Mouse (Mus musculus) embryonic facial prominence, embryonic 13.5 days (tissue): ENCODE results near the gene Orc3. TPM values are rescaled to one million over a fixed set of nuclear protein-coding genes. Genes with fewer than 3 reads are reported as not detected.

Experiments used
- ATAC-seq: fragments of 200-750 bp; cut with Nextera tagmentation; 2 replicates; pipeline ENCODE4 v1.8.0; 2017; ENCODE audit warnings: low read depth; ENCODE audit not compliant: insufficient number of reproducible peaks, insufficient read depth, low FRiP score, low TSS enrichment
- H3K27ac ChIP-seq: fragments of 300-500 bp; sonication (generic); 2 replicates; pipeline ENCODE4 v1.5.1; 2015; ENCODE audit warnings: moderate library complexity, mild to moderate bottlenecking, inconsistent platforms
- H3K27me3 ChIP-seq: fragments of 300-500 bp; sonication (generic); 2 replicates; pipeline ENCODE4 v1.6.1; 2015; ENCODE audit warnings: mild to moderate bottlenecking, inconsistent platforms
- H3K36me3 ChIP-seq: fragments of 300-500 bp; sonication (generic); 2 replicates; pipeline ENCODE4 v1.6.1; 2015; ENCODE audit warnings: mild to moderate bottlenecking, inconsistent platforms
- H3K4me1 ChIP-seq: fragments of 300-500 bp; sonication (generic); 2 replicates; pipeline ENCODE4 v1.6.1; 2015; ENCODE audit warnings: inconsistent platforms
- H3K4me2 ChIP-seq: fragments of 300-500 bp; sonication (generic); 2 replicates; pipeline ENCODE4 v1.6.1; 2015; ENCODE audit warnings: moderate library complexity, mild to moderate bottlenecking, inconsistent platforms
- H3K4me3 ChIP-seq: fragments of 300-500 bp; sonication (generic); 2 replicates; pipeline ENCODE4 v1.5.1; 2015; ENCODE audit warnings: mild to moderate bottlenecking, inconsistent platforms
- H3K9ac ChIP-seq: fragments of 300-500 bp; sonication (generic); 2 replicates; pipeline ENCODE4 v1.6.1; 2015; ENCODE audit warnings: mild to moderate bottlenecking, inconsistent platforms
- H3K9me3 ChIP-seq: fragments of 300-500 bp; sonication (generic); 2 replicates; pipeline ENCODE4 v1.6.1; 2016; ENCODE audit warnings: inconsistent platforms
- WGBS: fragments of 180-500 bp; shearing (Covaris S2); methylation state at CpG from one replicate; pipeline ENCODE4 v1.1.7; 2015; ENCODE audit warnings: mixed read lengths; 5-methylcytosine and 5-hydroxymethylcytosine counted together
- polyA plus RNA-seq: library from polyadenylated mRNA; unstranded; fragments of >200 nt; fragmentation: Nextera tagmentation; extraction: Ambion mirVana; gene quantifications from 2 replicates; pipeline ENCODE4 v1.2.1, GENCODE M21; 2015

Orc3 gene
- polyA plus RNA-seq, 1 experiment from 2014 or later = 91.3 TPM

- WGBS = 95% methylated on average over 7 of the region's 7 CpGs
- no peaks in the 10 kb centered on the region for H3K9me3 ChIP-seq
- no peak overlapping the region for H3K9ac ChIP-seq
- no peaks in the 10 kb centered on the region for H3K27me3 ChIP-seq
- H3K4me1 ChIP-seq = no peaks in the 10 kb centered on the region
- ATAC-seq = no peak
- no peak overlapping the region for H3K4me2 ChIP-seq
- H3K27ac ChIP-seq = no peak overlapping the region
- H3K36me3 ChIP-seq = peaks cover 44% of the 10 kb centered on the region
- H3K4me3 ChIP-seq = no peak overlapping the region
Observed at GRCm38 (mm10) chr4:34634129-34634528, 19.4 kb upstream of the Orc3 start.

GRCm38 (mm10) chr4:34629956-34630355, 15.2 kb upstream of the Orc3 start:
- 89% methylated on average over 1 of the region's 1 CpGs for WGBS
- no peak for ATAC-seq

GRCm38 (mm10) chr4:34626401-34626800, 11.7 kb upstream of the Orc3 start:
- no peak for ATAC-seq
- no peak overlapping the region for H3K9ac ChIP-seq
- H3K4me3 ChIP-seq = no peak overlapping the region
- H3K27ac ChIP-seq = no peak overlapping the region
- H3K27me3 ChIP-seq = no peaks in the 10 kb centered on the region
- H3K4me1 ChIP-seq = no peaks in the 10 kb centered on the region
- no peaks in the 10 kb centered on the region for H3K9me3 ChIP-seq
- H3K4me2 ChIP-seq = no peak overlapping the region
- WGBS = 95% methylated on average over 6 of the region's 6 CpGs
- peaks cover 46% of the 10 kb centered on the region for H3K36me3 ChIP-seq

More at GRCm38 (mm10) chr4:34629956-34630355, 15.2 kb upstream of the Orc3 start:
- no peaks in the 10 kb centered on the region for H3K4me1 ChIP-seq
- H3K9me3 ChIP-seq = no peaks in the 10 kb centered on the region
- H3K27me3 ChIP-seq = no peaks in the 10 kb centered on the region
- no peak overlapping the region for H3K27ac ChIP-seq
- no peak overlapping the region for H3K9ac ChIP-seq
- H3K4me2 ChIP-seq = no peak overlapping the region
- H3K4me3 ChIP-seq = no peak overlapping the region
- peaks cover 56% of the 10 kb centered on the region for H3K36me3 ChIP-seq

GRCm38 (mm10) chr4:34625556-34625955, 10.8 kb upstream of the Orc3 start:
- Histone ChIP-seq H3K4me3 (no peak overlapping the region), H3K36me3 (peaks cover 39% of the 10 kb centered on the region), H3K4me2 (no peak overlapping the region), H3K4me1 (no peaks in the 10 kb centered on the region), H3K27ac (no peak overlapping the region), H3K9me3 (no peaks in the 10 kb centered on the region), H3K9ac (no peak overlapping the region), H3K27me3 (no peaks in the 10 kb centered on the region)
- no peak for ATAC-seq
- WGBS = 85% methylated on average over 4 of the region's 4 CpGs

- Histone ChIP-seq H3K27me3 (no peaks in the 10 kb centered on the region), H3K4me1 (peaks cover 23% of the 10 kb centered on the region), H3K9ac (peak overlapping the region; percentile 89; the same call in 1 of the 2 replicates), H3K4me2 (peak overlapping the region; percentile 72), H3K9me3 (no peaks in the 10 kb centered on the region), H3K27ac (no peak overlapping the region), H3K36me3 (0 out of 2 replicates have a peak, but pooled peaks cover 4% of the 10 kb centered on the region), H3K4me3 (peak overlapping the region; percentile 84)
- 70% methylated on average over 8 of the region's 8 CpGs for whole genome bisulfite sequencing
- ATAC-seq = no peak
Observed at GRCm38 (mm10) chr4:34616146-34616545, 1.4 kb upstream of the Orc3 start.

- ATAC-seq = no peak
- H3K4me3 ChIP-seq = peak overlapping the region; percentile 84
- H3K9ac ChIP-seq = peak overlapping the region; percentile 89
- H3K9me3 ChIP-seq = no peaks in the 10 kb centered on the region
- no peaks in the 10 kb centered on the region for H3K27me3 ChIP-seq
- WGBS = 2% methylated on average over 13 of the region's 13 CpGs
- H3K36me3 ChIP-seq = 0 out of 2 replicates have a peak, but pooled peaks cover 4% of the 10 kb centered on the region
- peak overlapping the region; percentile 72 for H3K4me2 ChIP-seq
- peaks cover 23% of the 10 kb centered on the region for H3K4me1 ChIP-seq
- peak overlapping the region; percentile 94; the same call in 1 of the 2 replicates for H3K27ac ChIP-seq
Observed at GRCm38 (mm10) chr4:34615303-34615702, 559 bp upstream of the Orc3 start.

- Histone ChIP-seq H3K27ac (peak overlapping the region; percentile 94; the same call in 1 of the 2 replicates), H3K4me1 (peaks cover 23% of the 10 kb centered on the region), H3K27me3 (no peaks in the 10 kb centered on the region), H3K4me2 (peak overlapping the region; percentile 72), H3K36me3 (peaks cover 12% of the 10 kb centered on the region), H3K9ac (peak overlapping the region; percentile 89), H3K9me3 (no peaks in the 10 kb centered on the region), H3K4me3 (peak overlapping the region; percentile 84)
- WGBS = 61% methylated on average over 6 of the region's 6 CpGs
- no peak for ATAC-seq
Observed at GRCm38 (mm10) chr4:34613571-34614145, 1.1 kb downstream of the Orc3 start.

- no peak overlapping the region for H3K9ac ChIP-seq
- no peaks in the 10 kb centered on the region for H3K27me3 ChIP-seq
- H3K4me2 ChIP-seq = no peak overlapping the region
- no peak overlapping the region for H3K27ac ChIP-seq
- ATAC-seq = no peak
- H3K4me3 ChIP-seq = no peak overlapping the region
- peaks cover 53% of the 10 kb centered on the region for H3K36me3 ChIP-seq
- no peaks in the 10 kb centered on the region for H3K4me1 ChIP-seq
- H3K9me3 ChIP-seq = no peaks in the 10 kb centered on the region
- whole genome bisulfite sequencing = 94% methylated on average over 10 of the region's 10 CpGs
Observed at GRCm38 (mm10) chr4:34606658-34607057, 8.1 kb downstream of the Orc3 start.

GRCm38 (mm10) chr4:34603123-34603522, 11.6 kb downstream of the Orc3 start:
- Histone ChIP-seq H3K36me3 (peaks cover 66% of the 10 kb centered on the region), H3K9me3 (no peaks in the 10 kb centered on the region), H3K4me3 (no peak overlapping the region), H3K27ac (no peak overlapping the region), H3K4me1 (no peaks in the 10 kb centered on the region), H3K4me2 (no peak overlapping the region), H3K9ac (no peak overlapping the region), H3K27me3 (no peaks in the 10 kb centered on the region)
- 97% methylated on average over 6 of the region's 6 CpGs for WGBS
- no peak for ATAC-seq

GRCm38 (mm10) chr4:34584871-34585607, 29.7 kb downstream of the Orc3 start:
- no peak overlapping the region for H3K4me3 ChIP-seq
- H3K9me3 ChIP-seq = no peaks in the 10 kb centered on the region
- no peak overlapping the region for H3K27ac ChIP-seq
- no peaks in the 10 kb centered on the region for H3K4me1 ChIP-seq
- H3K36me3 ChIP-seq = peaks cover 50% of the 10 kb centered on the region
- no peak overlapping the region for H3K4me2 ChIP-seq
- no peaks in the 10 kb centered on the region for H3K27me3 ChIP-seq
- no peak overlapping the region for H3K9ac ChIP-seq
- WGBS = 69% methylated on average over 7 of the region's 7 CpGs
- ATAC-seq = no peak

- peaks cover 62% of the 10 kb centered on the region for H3K36me3 ChIP-seq
- H3K4me1 ChIP-seq = no peaks in the 10 kb centered on the region
- no peak overlapping the region for H3K9ac ChIP-seq
- 91% methylated on average over 3 of the region's 3 CpGs for WGBS
- H3K9me3 ChIP-seq = no peaks in the 10 kb centered on the region
- no peak overlapping the region for H3K4me3 ChIP-seq
- no peaks in the 10 kb centered on the region for H3K27me3 ChIP-seq
- no peak overlapping the region for H3K4me2 ChIP-seq
- no peak overlapping the region for H3K27ac ChIP-seq
- no peak for ATAC-seq
Observed at GRCm38 (mm10) chr4:34583427-34583826, 31.3 kb downstream of the Orc3 start.

- Histone ChIP-seq H3K4me2 (no peak overlapping the region), H3K9ac (no peak overlapping the region), H3K4me3 (no peak overlapping the region), H3K27me3 (no peaks in the 10 kb centered on the region), H3K27ac (no peak overlapping the region), H3K4me1 (no peaks in the 10 kb centered on the region), H3K36me3 (peaks cover 70% of the 10 kb centered on the region), H3K9me3 (no peaks in the 10 kb centered on the region)
- no peak for ATAC-seq
- WGBS = 70% methylated on average over 5 of the region's 5 CpGs
Observed at GRCm38 (mm10) chr4:34582476-34582875, 32.3 kb downstream of the Orc3 start.
